Mouse (Mus musculus) limb, embryonic 11.5 days (tissue): ENCODE results near the gene Tsga10. TPM values are rescaled to one million over a fixed set of nuclear protein-coding genes. Genes with fewer than 3 reads are reported as not detected.

Source experiments
- ATAC-seq: fragments of 200-750 bp; cut with Nextera tagmentation; 2 replicates; pipeline ENCODE4 v1.8.0; 2017; ENCODE audit warnings: low read depth; ENCODE audit not compliant: insufficient number of reproducible peaks, low FRiP score, low TSS enrichment
- DNase-seq: peaks from one replicate; pipeline ENCODE4 v3.0.0-alpha.2; 2015; ENCODE audit warnings: low spot score
- H3K27ac ChIP-seq: fragments of 300-500 bp; sonication (generic); replicated peaks from 2 replicates; pipeline ENCODE4 v1.5.1; 2014; ENCODE audit warnings: low read depth, mild to moderate bottlenecking, low read length
- H3K27me3 ChIP-seq: fragments of 300-500 bp; sonication (generic); 2 replicates; pipeline ENCODE4 v1.6.1; 2014; ENCODE audit warnings: mild to moderate bottlenecking, low read length, mixed read lengths; ENCODE audit not compliant: control insufficient read depth, insufficient read depth
- H3K36me3 ChIP-seq: fragments of 300-500 bp; sonication (generic); 2 replicates; pipeline ENCODE4 v1.6.1; 2014; ENCODE audit warnings: mild to moderate bottlenecking, low read length, moderate library complexity, mixed read lengths; ENCODE audit not compliant: control insufficient read depth, insufficient read depth
- H3K4me1 ChIP-seq: fragments of 300-500 bp; sonication (generic); 2 replicates; pipeline ENCODE4 v1.6.1; 2014; ENCODE audit warnings: low read length, mixed read lengths; ENCODE audit not compliant: control insufficient read depth, insufficient read depth
- H3K4me2 ChIP-seq: fragments of 300-500 bp; sonication (generic); 2 replicates; pipeline ENCODE4 v1.6.1; 2014; ENCODE audit warnings: low read depth, mild to moderate bottlenecking, moderate library complexity; ENCODE audit not compliant: severe bottlenecking
- H3K4me3 ChIP-seq: fragments of 300-500 bp; sonication (generic); 2 replicates; pipeline ENCODE4 v1.5.1; 2014; ENCODE audit warnings: low read depth, low read length
- H3K9ac ChIP-seq: fragments of 300-500 bp; sonication (generic); 2 replicates; pipeline ENCODE4 v1.6.1; 2014; ENCODE audit warnings: mild to moderate bottlenecking, low read length
- H3K9me3 ChIP-seq: fragments of 300-500 bp; sonication (generic); 2 replicates; pipeline ENCODE4 v1.6.1; 2016; ENCODE audit warnings: low read length; ENCODE audit not compliant: control insufficient read depth
- WGBS: fragments of 180-500 bp; shearing (Covaris S2); extraction: QIAGEN DNeasy Blood & Tissue Kit; methylation state at CpG from one replicate; pipeline ENCODE4 v1.1.7; 2014; 5-methylcytosine and 5-hydroxymethylcytosine counted together
- polyA plus RNA-seq: library from polyadenylated mRNA; unstranded; fragments of >200 nt; fragmentation: Nextera tagmentation; extraction: Ambion mirVana; gene quantifications from 2 replicates; pipeline ENCODE4 v1.2.1, GENCODE M21; 2014

Gene Tsga10
- polyA plus RNA-seq, result 7.2 and 8.4 TPM in 2 replicates

DNA sequence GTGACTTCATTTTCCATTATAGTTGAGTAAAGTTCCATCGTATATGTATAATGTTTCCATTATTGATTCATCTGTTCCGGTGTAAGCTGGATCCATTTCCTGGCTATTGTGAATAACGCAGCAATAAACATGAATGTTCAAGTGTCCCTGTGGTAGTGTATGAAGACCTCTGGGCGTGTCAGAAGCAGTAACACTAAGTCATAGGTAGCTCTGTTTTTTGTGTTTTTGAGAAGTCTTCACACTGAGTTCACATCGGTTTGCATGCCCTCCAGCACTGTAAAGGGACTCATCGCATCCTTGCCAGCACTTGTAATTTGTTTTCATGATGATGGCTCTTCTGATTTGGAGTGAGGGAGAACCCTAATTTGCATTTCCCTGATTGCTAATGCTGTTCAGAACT, at the start of gene Tsga10:
TSS of gene Tsga10 (minus strand) at position 144 of the 400 bp plus-strand sequence.
- no peak for DNase-seq
- no peaks in the 10 kb centered on the region for H3K36me3 ChIP-seq
- peak within 1 kb of the TSS; percentile 56; the same call in 1 of the 2 replicates for H3K9ac ChIP-seq
- H3K27me3 ChIP-seq, result no peaks in the 10 kb centered on the region
- peak within 1 kb of the TSS; percentile 59 for H3K4me3 ChIP-seq
- H3K27ac ChIP-seq, result no peak within 1 kb of the TSS
- H3K4me2 ChIP-seq, result peak within 1 kb of the TSS; percentile 65
- H3K4me1 ChIP-seq, result no peaks in the 10 kb centered on the region
- WGBS, result 87% methylated on average over 6 of the region's 6 CpGs
- H3K9me3 ChIP-seq, result no peaks in the 10 kb centered on the region
- no peak for ATAC-seq

DNA sequence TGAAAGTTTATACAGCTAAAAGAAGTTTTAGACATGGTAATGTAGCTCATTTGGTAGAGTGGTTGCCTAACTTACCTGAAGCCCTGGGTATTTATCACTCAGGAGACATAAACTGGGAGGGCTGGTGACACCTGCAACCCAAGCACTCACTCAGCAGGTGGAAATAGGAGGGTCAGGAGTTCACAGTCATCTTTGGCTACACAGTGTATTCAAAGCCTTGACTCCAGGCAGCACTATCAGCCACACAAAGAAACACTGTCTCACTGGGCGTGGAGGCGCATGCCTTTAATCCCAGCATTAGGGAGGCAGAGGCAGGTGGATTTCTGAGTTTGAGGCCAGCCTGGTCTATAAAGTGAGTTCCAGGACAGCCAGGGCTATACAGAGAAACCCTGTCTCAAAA, 46.5 kb upstream of the Tsga10 start:
- H3K4me3 ChIP-seq, result no peak overlapping the region
- ATAC-seq, result no peak
- H3K36me3 ChIP-seq, result no peaks in the 10 kb centered on the region
- DNase-seq, result no peak
- no peak overlapping the region for H3K4me2 ChIP-seq
- no peak overlapping the region for H3K9ac ChIP-seq
- no peak overlapping the region for H3K27ac ChIP-seq
- WGBS, result 79% methylated on average over 2 of the region's 2 CpGs
- no peaks in the 10 kb centered on the region for H3K4me1 ChIP-seq
- no peaks in the 10 kb centered on the region for H3K9me3 ChIP-seq
- H3K27me3 ChIP-seq, result no peaks in the 10 kb centered on the region

DNA sequence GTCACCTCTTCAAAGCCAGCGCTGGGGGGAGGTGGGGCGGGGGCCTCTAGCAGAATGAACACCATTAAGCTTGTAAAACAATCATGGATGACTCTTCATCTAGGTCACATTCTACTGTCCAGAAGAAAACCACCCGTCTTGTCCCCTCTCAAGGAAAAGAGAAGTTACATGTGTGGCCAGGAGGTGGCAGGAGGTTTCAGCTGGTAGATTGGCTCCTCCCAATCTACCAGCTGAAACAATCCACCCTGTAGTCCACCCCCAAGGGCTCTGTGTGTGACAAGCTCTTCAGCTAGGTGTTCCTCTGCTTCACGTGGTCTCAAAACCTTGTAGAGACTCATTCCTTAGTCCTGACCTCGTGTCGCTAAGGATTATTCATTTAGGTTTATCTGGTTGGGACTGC, 36.9 kb upstream of the Tsga10 start:
- no peaks in the 10 kb centered on the region for H3K9me3 ChIP-seq
- no peak for ATAC-seq
- H3K9ac ChIP-seq, result no peak overlapping the region
- WGBS, result 33% methylated on average over 6 of the region's 6 CpGs
- H3K27ac ChIP-seq, result no peak overlapping the region
- H3K36me3 ChIP-seq, result peaks cover 7% of the 10 kb centered on the region
- H3K4me1 ChIP-seq, result no peaks in the 10 kb centered on the region
- H3K27me3 ChIP-seq, result no peaks in the 10 kb centered on the region
- no peak overlapping the region for H3K4me2 ChIP-seq
- DNase-seq, result peak; percentile 25
- no peak overlapping the region for H3K4me3 ChIP-seq

DNA sequence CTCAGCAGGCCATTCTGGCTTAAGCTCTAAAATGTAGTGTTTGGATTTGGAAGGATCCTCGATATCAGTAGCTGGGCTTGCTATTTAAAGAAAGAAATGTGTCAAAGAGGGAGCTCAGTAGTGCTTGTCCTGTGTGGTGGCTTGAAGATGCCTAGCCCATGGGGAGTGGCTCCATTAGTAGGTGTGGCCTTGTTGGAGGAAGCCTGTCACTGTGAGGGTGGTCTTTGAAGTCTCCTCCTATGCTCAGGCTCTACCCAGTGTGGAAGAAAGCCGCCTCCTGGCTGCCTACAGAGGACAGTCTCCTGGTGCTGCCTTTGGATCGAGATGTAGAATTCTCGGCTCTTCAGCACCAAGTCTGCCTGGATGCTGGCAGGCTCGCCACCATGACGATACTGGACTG, 34.1 kb upstream of the Tsga10 start:
- no peak overlapping the region for H3K4me2 ChIP-seq
- no peak overlapping the region for H3K9ac ChIP-seq
- no peaks in the 10 kb centered on the region for H3K9me3 ChIP-seq
- H3K27ac ChIP-seq, result no peak overlapping the region
- no peak for ATAC-seq
- 46% methylated on average over 6 of the region's 6 CpGs for WGBS
- H3K27me3 ChIP-seq, result no peaks in the 10 kb centered on the region
- no peak overlapping the region for H3K4me3 ChIP-seq
- DNase-seq, result no peak
- H3K4me1 ChIP-seq, result no peaks in the 10 kb centered on the region
- H3K36me3 ChIP-seq, result peaks cover 14% of the 10 kb centered on the region

DNA sequence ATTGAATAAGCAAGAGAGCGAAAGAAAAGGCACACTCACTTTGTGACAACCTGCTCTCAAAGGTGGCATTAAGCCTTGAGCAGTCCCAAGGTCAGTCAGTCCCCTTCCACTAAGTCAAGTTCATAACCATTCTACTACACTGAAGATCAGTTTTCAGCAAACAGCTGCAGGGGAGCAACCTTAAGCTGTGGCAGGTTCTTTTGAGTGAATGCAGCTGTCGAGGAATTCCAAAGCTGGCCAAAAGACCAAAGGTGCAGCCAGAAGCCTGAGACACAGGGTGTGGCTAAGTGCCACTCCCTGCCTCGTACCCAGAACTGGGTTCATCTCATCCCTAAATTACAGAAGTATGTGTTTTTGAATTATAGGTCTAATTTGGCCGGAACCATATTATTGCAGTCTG, 33.6 kb upstream of the Tsga10 start:
- Histone ChIP-seq H3K27me3 (no peaks in the 10 kb centered on the region), H3K4me3 (no peak overlapping the region), H3K36me3 (peaks cover 14% of the 10 kb centered on the region), H3K4me1 (no peaks in the 10 kb centered on the region), H3K4me2 (no peak overlapping the region), H3K9me3 (no peaks in the 10 kb centered on the region), H3K9ac (no peak overlapping the region), H3K27ac (no peak overlapping the region)
- DNase-seq (no peak), ATAC-seq (no peak)
- WGBS, result 75% methylated on average over 4 of the region's 4 CpGs

DNA sequence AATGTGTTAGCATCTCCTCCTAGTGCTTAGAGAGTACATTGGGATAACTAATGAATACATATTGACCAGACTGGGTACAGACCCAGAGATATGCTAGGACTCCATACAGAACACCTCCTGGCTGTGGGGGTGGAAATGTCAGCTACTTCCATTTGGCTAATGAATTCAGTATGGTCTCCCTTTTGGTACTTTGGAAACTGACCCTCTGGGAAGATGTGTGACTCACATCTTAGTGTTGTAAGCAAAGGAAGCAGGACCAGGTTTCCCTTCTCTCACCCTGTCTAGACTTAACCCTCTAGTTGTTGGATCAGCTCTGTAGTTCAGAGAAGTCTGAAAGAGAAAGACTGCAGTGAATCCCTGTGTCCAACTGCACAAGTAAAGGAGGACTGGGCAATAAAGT, 28.4 kb upstream of the Tsga10 start:
- Histone ChIP-seq H3K4me1 (peaks cover 3% of the 10 kb centered on the region), H3K27me3 (no peaks in the 10 kb centered on the region), H3K27ac (no peak overlapping the region), H3K4me3 (no peak overlapping the region), H3K36me3 (peaks cover 14% of the 10 kb centered on the region), H3K9me3 (no peaks in the 10 kb centered on the region), H3K9ac (no peak overlapping the region), H3K4me2 (no peak overlapping the region)
- ATAC-seq (no peak), DNase-seq (no peak)

DNA sequence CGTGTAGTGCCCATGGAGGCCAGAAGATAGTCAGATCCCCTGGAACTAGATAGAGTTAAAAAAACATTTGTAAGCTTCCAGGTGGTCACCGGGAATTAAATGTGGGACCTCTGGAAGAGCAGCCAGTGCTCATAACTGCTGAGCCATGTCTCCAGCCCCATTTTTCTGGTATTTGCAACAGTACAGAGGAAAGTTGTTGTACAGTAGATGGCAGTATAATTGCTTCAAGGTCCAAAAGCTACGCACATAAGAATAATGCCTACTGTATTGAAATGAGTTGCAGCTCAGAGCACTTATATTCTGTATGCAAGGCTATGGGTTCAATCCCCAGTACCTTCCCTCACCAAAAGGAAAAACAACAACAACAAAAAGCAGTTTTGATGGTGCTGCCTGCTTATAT, 25.2 kb upstream of the Tsga10 start:
- DNase-seq (no peak), ATAC-seq (no peak)
- peak overlapping the region; percentile 62 for H3K4me2 ChIP-seq
- no peaks in the 10 kb centered on the region for H3K9me3 ChIP-seq
- 83% methylated on average over 3 of the region's 3 CpGs for WGBS
- H3K36me3 ChIP-seq, result 0 out of 2 replicates have a peak, but pooled peaks cover 2% of the 10 kb centered on the region
- peaks cover 8% of the 10 kb centered on the region for H3K4me1 ChIP-seq
- no peak overlapping the region for H3K4me3 ChIP-seq
- H3K9ac ChIP-seq, result no peak overlapping the region
- no peak overlapping the region for H3K27ac ChIP-seq
- H3K27me3 ChIP-seq, result no peaks in the 10 kb centered on the region

DNA sequence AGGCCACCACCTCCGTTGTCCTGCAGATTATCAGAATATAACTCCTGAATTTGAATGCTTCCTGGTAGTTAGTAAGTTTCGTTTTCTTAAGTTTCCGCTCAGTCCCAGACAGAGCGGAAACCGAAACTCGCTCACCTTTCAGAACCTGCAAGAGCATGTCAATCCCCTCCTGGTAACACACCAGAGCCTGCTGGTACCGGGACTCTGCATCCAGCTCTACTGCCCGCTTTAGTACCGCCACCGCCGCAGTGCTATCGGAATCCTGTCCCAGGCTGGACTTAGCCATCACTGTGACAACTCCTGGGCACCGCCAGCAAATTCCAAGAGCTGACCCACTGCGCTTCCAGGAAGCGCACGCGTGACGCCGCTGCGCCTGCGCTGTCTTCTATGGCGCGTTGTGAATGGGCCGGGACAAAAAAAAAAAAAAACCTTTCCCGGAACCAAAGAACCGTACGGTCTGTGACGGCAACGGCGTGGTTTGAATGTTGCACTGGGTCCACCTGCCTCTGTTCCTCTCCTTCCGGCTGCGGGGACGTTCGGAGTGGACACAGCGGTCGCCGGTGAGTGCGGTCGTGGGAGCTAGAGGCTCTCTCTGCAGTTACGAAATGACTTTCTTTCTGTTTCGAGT, 23.9 kb upstream of the Tsga10 start, which contains the start of the genes Mitd1 and Mrpl30:
TSS of gene Mitd1 (minus strand) at position 387 of the 628 bp plus-strand sequence.
TSS of gene Mrpl30 (plus strand) at position 453 of the 628 bp plus-strand sequence.
- Histone ChIP-seq H3K9ac (peak within 1 kb of the TSS; percentile 44), H3K4me1 (peaks cover 8% of the 10 kb centered on the region), H3K4me2 (peak within 1 kb of the TSS; percentile 62), H3K4me3 (peak within 1 kb of the TSS; percentile 46), H3K36me3 (no peaks in the 10 kb centered on the region), H3K27me3 (no peaks in the 10 kb centered on the region), H3K9me3 (no peaks in the 10 kb centered on the region), H3K27ac (no peak within 1 kb of the TSS)
- under 1% methylated on average over 41 of the region's 41 CpGs for WGBS
- ATAC-seq (peak; percentile 88), DNase-seq (peak; percentile 93)

DNA sequence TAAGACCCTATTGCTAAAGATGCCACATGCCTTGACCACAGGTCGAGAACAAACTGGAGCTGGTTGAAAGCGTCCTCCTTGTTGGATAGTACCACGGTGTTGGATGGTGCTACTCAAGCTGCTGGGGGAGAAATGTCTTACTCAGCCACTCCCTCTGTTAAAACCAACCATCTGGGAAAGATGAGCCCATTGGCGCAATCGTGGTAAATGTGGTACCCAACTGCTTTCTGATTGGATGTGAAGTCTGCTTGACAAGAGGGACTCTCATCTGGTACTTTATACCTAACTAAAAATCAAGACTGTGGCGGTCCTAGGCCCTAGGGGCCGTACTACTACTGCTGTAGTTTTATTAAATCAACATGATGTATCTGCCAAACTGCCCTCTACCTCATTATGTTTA, 23.0 kb upstream of the Tsga10 start:
- DNase-seq (no peak), ATAC-seq (no peak)
- Histone ChIP-seq H3K4me3 (peak overlapping the region; percentile 46), H3K27ac (no peak overlapping the region), H3K36me3 (no peaks in the 10 kb centered on the region), H3K9ac (no peak overlapping the region), H3K4me1 (peaks cover 8% of the 10 kb centered on the region), H3K27me3 (no peaks in the 10 kb centered on the region), H3K9me3 (no peaks in the 10 kb centered on the region), H3K4me2 (peak overlapping the region; percentile 46)
- 76% methylated on average over 7 of the region's 7 CpGs for WGBS
